Mouse (Mus musculus): ENCODE measurements at regions not wholly inside any gene's neighbourhood (a gene's known extent, or its start where the extent isn't known, plus 50 kb on each side); places are given as distances from the start of the nearest gene placed in this dataset.
"Not testable (repeated sequence)": the region's sequence is repeated elsewhere in the genome, so short reads cannot be mapped to it uniquely, and the experiment has no call there.

- DNase-seq, result no peak
Observed at GRCm38 (mm10) chr14:48842861-48843260, 169.2 kb upstream of the Otx2 start.

DNA sequence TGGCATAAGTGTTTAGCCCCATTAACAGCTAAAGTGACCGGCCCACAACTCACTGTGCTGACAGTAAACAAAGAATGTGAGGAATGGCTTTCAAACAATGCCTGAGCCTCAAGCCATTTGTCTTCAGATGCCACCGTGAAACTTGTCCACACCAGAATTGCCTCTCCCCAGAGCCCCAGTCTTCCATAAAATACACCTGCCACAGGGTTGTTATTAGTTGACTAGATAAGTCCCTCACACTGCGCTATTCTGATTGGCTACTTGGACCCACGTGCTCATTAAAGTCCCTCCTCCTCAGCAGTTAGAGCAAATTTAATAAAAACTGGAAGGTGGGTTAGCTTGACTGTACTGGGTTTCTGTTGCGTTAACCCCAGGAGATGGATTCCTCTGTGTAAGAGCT, 167.7 kb upstream of the Otx2 start:
- DNase-seq, result no peak

GRCm38 (mm10) chr14:48837181-48837580, 163.6 kb upstream of the Otx2 start:
- DNase-seq, result no peak

GRCm38 (mm10) chr14:48836071-48836470, 162.5 kb upstream of the Otx2 start:
- no peak for DNase-seq

DNA sequence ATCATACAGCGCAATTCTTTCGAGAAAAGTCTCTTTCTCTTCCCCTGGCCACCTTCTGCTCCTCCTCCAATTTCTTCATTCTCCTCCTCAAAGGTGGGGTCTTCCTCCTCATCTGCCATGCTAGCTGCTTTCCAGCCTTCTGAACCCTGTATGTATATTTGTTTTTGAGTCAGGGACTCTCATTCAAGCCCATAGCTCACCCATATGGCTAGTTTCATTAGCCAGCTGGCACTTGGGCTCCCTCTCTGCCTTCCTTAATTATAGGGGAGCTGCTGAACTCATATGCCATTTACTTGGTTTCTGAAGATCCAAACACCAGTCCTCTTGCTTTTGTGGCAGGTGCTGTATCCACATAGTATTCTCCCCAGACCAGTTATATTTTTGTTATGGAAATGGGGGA, 160.8 kb upstream of the Otx2 start:
- no peak for DNase-seq

DNA sequence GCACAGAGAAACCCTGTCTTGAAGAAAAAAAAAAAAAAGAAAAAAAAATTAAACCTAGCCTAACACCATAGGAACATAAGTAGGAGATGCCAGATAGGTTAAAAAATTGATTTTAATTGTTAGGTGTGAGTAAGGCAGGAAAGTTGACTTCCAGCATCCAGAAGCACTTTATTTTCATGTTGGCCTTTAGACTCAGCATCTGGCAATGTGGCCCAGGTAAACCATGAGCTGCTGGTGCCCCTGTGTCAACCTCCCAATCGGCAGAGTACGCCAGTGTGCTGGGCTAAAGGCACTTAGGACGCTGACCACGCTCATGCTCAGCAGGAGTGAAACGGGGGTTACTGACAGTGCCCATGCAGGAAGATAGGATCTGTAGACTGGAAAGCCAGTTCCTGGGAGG, 152.8 kb upstream of the Otx2 start:
- no peak for DNase-seq

- no peak for DNase-seq
Observed at GRCm38 (mm10) chr14:48824375-48824774, 150.8 kb upstream of the Otx2 start.

DNA sequence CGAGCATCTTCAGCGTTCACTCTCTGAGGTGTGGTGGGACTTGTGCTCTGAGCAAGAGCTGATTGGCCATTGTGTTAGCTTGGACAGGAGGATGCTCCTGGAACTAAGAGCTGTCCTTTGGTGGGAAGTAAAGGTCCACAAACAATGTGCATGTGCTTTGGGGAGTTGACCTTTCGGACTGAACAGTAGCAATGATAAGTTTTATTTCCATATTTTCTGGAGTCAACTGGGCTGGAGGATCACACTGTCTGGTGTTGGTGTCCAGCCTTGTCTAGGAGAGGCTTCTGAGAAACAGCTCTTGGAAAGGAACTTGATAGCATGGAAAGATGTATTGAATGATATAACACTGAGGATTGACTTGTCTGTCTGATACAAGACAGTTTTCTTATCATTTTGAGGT, 142.3 kb upstream of the Otx2 start:
- DNase-seq, result no peak

- DNase-seq, result no peak
Observed at GRCm38 (mm10) chr14:48815231-48815728, 141.7 kb upstream of the Otx2 start.

DNA sequence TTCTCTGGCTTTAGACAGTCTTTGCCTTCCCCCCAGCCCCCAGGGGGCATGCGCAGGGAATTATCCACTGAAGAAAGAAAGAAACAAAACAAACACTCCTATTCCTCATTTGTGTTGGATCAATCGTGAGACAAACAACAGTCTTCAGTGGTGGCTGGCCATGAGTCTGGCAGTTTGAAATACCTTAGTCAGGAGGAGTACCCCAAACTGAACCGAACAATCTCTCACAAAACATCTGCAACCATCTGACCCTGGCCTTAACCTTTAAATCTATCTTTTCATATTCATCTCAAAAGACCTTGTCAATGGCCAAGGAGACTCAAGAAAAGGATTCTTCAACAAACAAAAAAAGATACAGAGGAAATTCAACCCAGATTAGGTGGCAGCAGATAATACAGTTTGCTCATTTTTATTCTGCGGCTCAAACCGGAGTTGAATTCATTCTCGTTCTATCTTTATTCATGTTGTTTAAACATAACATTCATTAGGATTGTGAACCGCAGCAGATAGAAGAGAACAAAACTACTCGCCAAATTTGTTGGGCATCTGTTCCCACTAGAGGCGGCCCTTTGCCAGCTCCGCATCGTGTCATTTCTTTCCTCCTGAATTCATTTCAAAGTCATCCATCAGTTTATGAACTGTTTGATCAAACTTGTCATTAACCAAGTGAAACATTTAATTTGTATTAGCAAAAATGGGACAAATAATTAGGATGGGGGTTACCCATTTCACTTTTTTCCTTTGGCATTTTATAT, 139.3 kb upstream of the Otx2 start:
- DNase-seq, result no peak

- DNase-seq, result no peak
Observed at GRCm38 (mm10) chr14:48804098-48804497, 130.5 kb upstream of the Otx2 start.

GRCm38 (mm10) chr14:48801283-48801682, 127.7 kb upstream of the Otx2 start:
- DNase-seq, result no peak

DNA sequence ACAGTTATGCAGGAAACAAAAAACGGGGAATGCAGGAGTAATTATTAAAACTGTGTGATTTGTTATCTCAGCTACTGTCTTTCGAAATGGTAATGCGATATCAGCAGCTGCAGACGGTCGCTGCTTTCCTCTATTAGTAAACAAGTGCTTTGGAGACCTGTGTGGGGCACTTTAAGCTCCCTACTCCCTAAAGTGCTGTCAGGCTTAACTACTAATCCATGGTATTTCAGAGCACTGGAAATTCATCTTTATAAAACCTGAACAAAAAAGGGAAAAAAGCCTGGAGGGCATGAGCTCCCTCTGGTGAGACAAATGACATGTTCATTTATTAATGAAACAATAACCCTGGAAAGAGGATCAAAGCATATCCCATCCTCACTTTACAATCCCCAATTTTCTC, 127.2 kb upstream of the Otx2 start:
- no peak for DNase-seq

GRCm38 (mm10) chr14:48800100-48800449, 126.5 kb upstream of the Otx2 start:
- no peak for DNase-seq

- no peak for DNase-seq
Observed at GRCm38 (mm10) chr14:48799442-48800099, 126.0 kb upstream of the Otx2 start.

- DNase-seq, result no peak
Observed at GRCm38 (mm10) chr14:48791507-48791906, 117.9 kb upstream of the Otx2 start.

- DNase-seq, result no peak
Observed at GRCm38 (mm10) chr14:48779327-48779726, 105.7 kb upstream of the Otx2 start.

GRCm38 (mm10) chr14:48770832-48771231, 97.2 kb upstream of the Otx2 start:
- DNase-seq, result no peak

DNA sequence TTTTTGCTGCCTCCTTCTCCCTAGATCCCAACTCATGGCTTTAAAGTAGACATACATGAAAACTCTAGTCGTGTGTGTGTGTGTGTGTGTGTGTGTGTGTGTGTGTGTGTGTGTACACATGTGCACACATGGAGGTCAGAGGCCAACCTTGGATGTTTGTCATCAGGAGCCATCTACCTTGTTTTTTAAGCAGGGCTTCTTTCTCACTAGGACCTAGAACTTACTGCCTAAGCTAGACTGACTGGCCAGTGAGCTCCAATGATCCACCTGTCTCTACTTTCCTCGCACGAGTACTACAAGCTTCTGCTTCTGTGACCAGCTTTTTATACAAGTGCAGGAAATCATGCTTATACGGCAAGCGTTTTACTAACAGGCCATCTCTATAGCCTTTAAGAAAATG, 89.1 kb upstream of the Otx2 start:
- no peak for DNase-seq

DNA sequence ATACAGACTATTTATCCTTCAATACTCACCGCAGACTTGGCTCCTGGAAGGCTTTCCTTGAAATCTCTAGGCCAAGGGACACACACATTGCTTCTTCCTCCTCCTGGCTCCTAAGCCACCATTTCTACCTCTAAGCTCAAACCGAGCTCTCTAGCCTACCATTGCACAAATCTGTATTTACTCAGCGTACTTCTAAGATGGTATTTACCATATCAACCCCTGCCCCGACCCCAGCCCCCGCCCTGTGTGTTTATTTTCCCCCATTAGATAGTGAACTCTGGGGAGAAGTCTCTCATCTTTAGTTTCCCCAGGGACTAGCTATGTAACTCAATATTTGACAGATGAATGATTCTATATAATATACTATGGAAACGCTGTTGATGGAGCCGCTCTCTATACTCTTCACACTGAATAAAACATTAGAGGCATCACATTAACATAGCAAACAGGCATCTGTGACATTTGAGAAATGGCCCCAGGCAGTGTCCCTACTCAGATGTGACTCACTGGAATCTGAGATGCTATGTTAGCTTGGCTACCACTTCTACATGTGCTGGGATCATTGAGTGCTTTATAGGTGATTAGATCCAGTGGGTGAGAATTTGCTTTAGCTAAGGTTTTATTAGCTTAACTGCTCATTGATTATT, 87.5 kb upstream of the Otx2 start:
- DNase-seq, result no peak

DNA sequence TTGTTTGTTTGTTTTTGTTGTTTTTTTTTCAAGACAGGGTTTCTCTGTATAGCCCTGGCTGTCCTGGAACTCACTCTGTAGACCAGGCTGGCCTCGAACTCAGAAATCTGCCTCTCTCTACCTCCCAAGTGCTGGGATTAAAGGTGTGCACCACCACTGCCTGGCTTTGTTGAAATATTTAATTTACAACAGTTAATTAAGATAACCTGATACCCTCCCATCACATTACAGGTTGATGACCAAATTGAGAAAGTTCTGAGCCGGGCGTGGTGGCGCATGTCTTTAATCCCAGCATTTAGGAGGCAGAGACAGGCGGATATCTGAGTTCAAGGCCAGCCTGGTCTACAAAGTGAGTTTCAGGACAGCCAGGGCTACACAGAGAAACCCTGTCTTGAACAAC, 81.5 kb upstream of the Otx2 start:
- not testable (repeated sequence) for DNase-seq

DNA sequence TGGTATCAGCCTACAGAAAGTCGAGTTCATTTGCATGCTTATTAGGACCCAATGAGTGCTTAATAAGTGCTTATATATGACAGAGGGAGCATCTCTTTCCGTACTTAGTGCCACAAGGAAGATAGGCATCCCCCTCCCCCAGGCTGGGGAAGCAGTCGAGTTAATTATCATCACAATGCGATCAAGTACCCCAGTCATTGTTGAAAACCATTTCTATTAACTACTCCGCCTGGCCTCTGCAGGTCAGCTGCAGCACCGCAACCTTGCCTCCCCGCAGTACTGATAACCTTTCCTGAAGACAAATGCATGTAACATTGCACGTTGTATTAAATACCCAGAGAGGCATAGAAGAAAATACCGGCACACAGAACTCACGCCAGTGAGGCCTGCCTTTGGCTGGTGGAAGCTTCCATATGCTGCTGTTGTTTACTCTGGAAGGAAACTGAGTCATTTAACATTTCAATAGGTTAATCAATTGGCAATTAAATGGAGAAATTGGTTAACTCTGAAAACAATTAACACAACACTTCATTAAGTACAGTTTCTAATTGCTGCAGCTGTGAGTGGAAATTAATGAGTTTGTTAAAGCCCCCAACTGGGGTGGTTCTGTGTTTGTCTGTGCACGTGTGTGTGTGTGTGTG, 80.6 kb upstream of the Otx2 start:
- DNase-seq, result no peak

DNA sequence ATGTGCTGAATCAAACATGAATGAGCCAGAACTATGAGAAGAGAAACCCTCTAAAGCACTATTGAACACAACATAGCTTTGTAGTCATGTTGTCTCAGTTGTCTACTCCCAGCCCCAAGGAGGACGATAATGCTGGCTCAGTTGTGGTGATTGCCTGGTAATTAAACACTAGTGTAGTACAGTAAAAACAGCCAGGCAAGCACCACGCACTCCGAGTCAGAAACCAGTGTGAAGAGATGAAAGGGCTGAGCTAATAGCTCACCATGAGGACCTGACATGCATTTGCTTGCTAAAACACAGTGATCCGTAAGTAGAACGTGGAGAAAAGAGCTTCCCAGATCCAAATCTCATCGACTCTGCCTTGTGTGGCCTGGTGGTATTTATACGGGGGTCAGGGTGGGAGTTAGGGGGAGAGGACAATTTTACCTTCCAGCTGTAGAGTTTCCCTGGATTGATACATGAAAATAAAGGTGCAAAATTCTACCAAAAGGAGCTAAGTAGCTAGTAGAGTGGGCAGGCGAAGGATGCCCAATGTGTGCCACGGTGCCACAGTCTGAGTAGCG, 80.0 kb upstream of the Otx2 start:
- no peak for DNase-seq
